Mouse (Mus musculus): ENCODE results near the gene Trarg1. TPM values are rescaled to one million over a fixed set of nuclear protein-coding genes. Genes with fewer than 3 reads are reported as not detected.

The Trarg1 gene
- polyA plus RNA-seq, 1 experiment = not detected

DNA sequence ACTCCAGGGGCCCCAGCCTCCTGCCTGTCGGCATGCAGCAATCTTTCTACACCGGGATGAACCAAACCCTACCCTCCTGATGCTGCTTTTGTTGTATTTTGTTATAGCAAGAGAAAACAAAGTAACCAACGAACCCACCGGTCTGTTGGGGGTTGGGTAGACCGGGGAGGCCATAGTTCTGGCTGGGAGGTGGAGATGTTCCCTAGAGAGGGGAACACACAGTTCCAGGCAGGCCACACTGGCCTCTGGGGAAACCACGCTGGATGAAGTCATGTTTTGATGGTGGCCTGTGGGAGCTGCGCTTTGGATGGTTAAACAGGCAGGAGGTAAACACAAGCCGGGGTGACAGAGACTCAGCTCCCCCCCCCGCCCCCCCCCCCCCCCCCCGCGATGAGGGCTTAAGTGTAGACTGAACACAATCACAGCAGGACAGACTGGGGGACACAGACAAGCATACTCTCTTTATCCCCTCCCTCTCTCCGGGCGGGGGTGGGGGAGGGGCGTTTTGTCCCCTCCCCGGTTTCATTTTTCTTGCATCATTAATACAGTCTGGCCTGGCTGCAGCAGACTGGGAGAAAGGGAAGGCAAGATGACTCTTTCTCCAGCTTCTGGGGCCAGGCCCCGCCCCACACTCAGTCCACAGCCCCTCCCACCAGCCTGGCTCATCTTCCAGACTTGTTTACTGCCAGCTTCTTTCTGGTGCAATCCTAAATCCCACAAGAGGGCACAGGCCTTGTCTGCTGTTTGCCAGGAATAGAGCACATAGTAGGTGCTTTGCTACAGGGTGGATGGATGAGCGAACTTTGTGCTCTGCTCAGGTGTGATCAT is 30.2 kb downstream of the Trarg1 start:
- H3K36me3 ChIP-seq (ENCODE audit: control insufficient read depth, insufficient read depth, low read length, poor library complexity, severe bottlenecking) = no peaks in the 10 kb centered on the region
- peaks cover 2% of the 10 kb centered on the region for H3K4me1 ChIP-seq (ENCODE audit: control insufficient read depth, insufficient read depth, low read length)
- H3K9ac ChIP-seq (ENCODE audit: low read depth, poor library complexity, severe bottlenecking) = no peak overlapping the region
- no peak overlapping the region for H3K27ac ChIP-seq (ENCODE audit: insufficient read depth, low read length)
- H3K27me3 ChIP-seq (ENCODE audit: control insufficient read depth, insufficient read depth, low read length, poor library complexity, severe bottlenecking) = no peaks in the 10 kb centered on the region
- H3K9me3 ChIP-seq (replicated peaks; ENCODE audit: control insufficient read depth, insufficient read depth, low read length, poor library complexity, severe bottlenecking) = no peaks in the 10 kb centered on the region
- TF ChIP-seq CTCF (IDR thresholded peaks at IDR 0.05; ENCODE audit: low read depth, low read length) (no peak), EP300 (IDR thresholded peaks at IDR 0.05; ENCODE audit: insufficient read depth, low read depth, low read length) (no peak), POLR2A (IDR thresholded peaks at IDR 0.05; ENCODE audit: insufficient read depth, low read length) (no peak)
- H3K4me3 ChIP-seq (ENCODE audit: low read depth, low read length) = no peak overlapping the region

DNA sequence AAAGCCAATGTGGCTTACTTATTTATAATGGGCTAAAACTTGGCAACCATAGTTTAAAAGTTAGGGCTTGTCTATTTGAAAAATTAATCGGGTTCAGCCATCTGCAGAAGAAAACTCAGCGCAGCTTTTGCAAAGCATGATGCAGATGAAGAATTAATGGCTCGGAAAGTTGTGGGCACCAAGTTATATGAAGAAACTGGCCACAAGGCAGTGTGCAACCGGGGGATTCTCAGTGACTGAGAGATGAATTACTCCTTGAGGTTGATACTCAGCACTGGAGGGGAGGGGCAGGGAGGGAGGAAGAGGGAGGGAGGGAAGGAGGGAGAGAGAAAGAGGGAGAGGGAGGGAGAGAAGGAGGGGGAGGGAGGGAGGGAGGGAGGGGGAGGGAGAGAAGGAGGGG is 37.4 kb downstream of the Trarg1 start:
- H3K27me3 ChIP-seq (ENCODE audit: control insufficient read depth, insufficient read depth, low read length, poor library complexity, severe bottlenecking) = no peaks in the 10 kb centered on the region
- no peaks in the 10 kb centered on the region for H3K9me3 ChIP-seq (replicated peaks; ENCODE audit: control insufficient read depth, insufficient read depth, low read length, poor library complexity, severe bottlenecking)
- H3K9ac ChIP-seq (ENCODE audit: low read depth, poor library complexity, severe bottlenecking) = no peak overlapping the region
- no peaks in the 10 kb centered on the region for H3K4me1 ChIP-seq (ENCODE audit: control insufficient read depth, insufficient read depth, low read length)
- H3K27ac ChIP-seq (ENCODE audit: insufficient read depth, low read length) = no peak overlapping the region
- H3K4me3 ChIP-seq (ENCODE audit: low read depth, low read length) = no peak overlapping the region
- H3K36me3 ChIP-seq (ENCODE audit: control insufficient read depth, insufficient read depth, low read length, poor library complexity, severe bottlenecking) = no peaks in the 10 kb centered on the region
- no peak for TF ChIP-seq CTCF (IDR thresholded peaks at IDR 0.05; ENCODE audit: low read depth, low read length)
- TF ChIP-seq POLR2A (IDR thresholded peaks at IDR 0.05; ENCODE audit: insufficient read depth, low read length) = no peak
- no peak for TF ChIP-seq EP300 (IDR thresholded peaks at IDR 0.05; ENCODE audit: insufficient read depth, low read depth, low read length)

DNA sequence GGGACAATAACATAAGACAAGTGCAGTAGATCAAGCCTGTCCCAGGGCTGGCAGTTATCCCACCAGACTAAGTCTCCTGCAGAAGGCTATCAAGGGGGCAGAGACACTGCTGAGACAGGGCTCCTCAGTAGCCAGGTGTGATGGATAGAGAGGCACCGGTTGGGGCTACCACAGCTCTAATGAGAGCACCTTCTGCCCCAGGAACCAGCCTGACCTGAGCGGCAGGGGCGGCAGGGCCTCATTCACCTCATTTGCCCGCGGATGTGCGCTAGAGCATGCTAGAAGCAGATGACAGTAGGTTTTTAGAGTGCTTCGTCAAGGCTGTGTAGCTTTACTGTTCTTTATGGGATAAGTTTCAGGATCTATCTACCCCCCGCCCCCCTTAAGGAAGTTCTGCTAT is 44.3 kb downstream of the Trarg1 start:
- TF ChIP-seq POLR2A (IDR thresholded peaks at IDR 0.05; ENCODE audit: insufficient read depth, low read length) = no peak
- TF ChIP-seq CTCF (IDR thresholded peaks at IDR 0.05; ENCODE audit: low read depth, low read length) = no peak
- no peak for TF ChIP-seq EP300 (IDR thresholded peaks at IDR 0.05; ENCODE audit: insufficient read depth, low read depth, low read length)
- H3K27ac ChIP-seq (ENCODE audit: insufficient read depth, low read length) = no peak overlapping the region

DNA sequence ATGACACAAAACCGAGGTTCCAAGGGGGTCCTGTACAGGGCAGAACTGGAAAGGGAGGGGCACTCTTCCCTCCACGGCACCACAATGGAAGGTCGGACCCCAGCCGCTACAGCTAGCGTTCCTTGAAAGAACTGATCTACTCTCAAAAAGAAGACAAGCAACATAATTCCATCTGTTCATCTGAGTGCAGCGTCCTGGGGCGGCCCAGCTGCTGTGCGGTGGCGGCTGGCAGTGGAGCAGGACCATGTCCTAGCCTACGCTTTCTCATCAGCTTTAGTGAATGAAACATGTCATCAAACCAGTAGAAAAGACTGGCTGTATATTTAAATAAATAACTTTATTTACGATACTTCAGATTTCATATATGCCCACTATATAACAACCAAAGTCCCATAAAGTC is 48.5 kb downstream of the Trarg1 start:
- H3K4me1 ChIP-seq (ENCODE audit: control insufficient read depth, insufficient read depth, low read length) = no peaks in the 10 kb centered on the region
- no peaks in the 10 kb centered on the region for H3K9me3 ChIP-seq (replicated peaks; ENCODE audit: control insufficient read depth, insufficient read depth, low read length, poor library complexity, severe bottlenecking)
- no peak overlapping the region for H3K4me3 ChIP-seq (ENCODE audit: low read depth, low read length)
- TF ChIP-seq POLR2A (IDR thresholded peaks at IDR 0.05; ENCODE audit: insufficient read depth, low read length) (no peak), EP300 (IDR thresholded peaks at IDR 0.05; ENCODE audit: insufficient read depth, low read depth, low read length) (no peak)
- no peak overlapping the region for H3K9ac ChIP-seq (ENCODE audit: low read depth, poor library complexity, severe bottlenecking)
- peaks cover 8% of the 10 kb centered on the region for H3K36me3 ChIP-seq (ENCODE audit: control insufficient read depth, insufficient read depth, low read length, poor library complexity, severe bottlenecking)
- H3K27ac ChIP-seq (ENCODE audit: insufficient read depth, low read length) = no peak overlapping the region
- no peaks in the 10 kb centered on the region for H3K27me3 ChIP-seq (ENCODE audit: control insufficient read depth, insufficient read depth, low read length, poor library complexity, severe bottlenecking)

More for the DNA sequence above, 44.3 kb downstream of the Trarg1 start:
- Histone ChIP-seq H3K9me3 (replicated peaks; ENCODE audit: control insufficient read depth, insufficient read depth, low read length, poor library complexity, severe bottlenecking) (no peaks in the 10 kb centered on the region), H3K4me3 (ENCODE audit: low read depth, low read length) (no peak overlapping the region), H3K36me3 (ENCODE audit: control insufficient read depth, insufficient read depth, low read length, poor library complexity, severe bottlenecking) (no peaks in the 10 kb centered on the region), H3K9ac (ENCODE audit: low read depth, poor library complexity, severe bottlenecking) (no peak overlapping the region), H3K27me3 (ENCODE audit: control insufficient read depth, insufficient read depth, low read length, poor library complexity, severe bottlenecking) (no peaks in the 10 kb centered on the region), H3K4me1 (ENCODE audit: control insufficient read depth, insufficient read depth, low read length) (no peaks in the 10 kb centered on the region)

DNA sequence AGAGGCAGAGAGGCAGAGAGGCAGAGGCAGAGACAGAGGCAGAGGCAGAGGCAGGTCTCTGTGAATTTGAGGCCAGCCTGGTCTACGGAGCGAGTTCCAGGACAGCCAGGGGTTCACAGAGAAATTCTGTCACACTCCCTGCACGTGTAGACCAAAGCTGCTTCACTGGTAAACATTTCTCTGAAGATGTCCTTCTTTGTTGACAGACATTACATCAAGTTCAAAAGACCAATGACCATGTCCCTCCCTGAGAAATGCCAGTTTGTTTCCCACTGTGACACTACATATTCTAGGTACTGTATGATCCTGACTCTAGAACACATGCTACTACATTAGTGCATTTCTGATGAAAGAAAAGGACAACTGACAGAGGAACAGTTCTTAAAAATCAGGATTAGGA is 51.0 kb downstream of the Trarg1 start:
- peaks cover 11% of the 10 kb centered on the region for H3K36me3 ChIP-seq (ENCODE audit: control insufficient read depth, insufficient read depth, low read length, poor library complexity, severe bottlenecking)
- no peak overlapping the region for H3K4me3 ChIP-seq (ENCODE audit: low read depth, low read length)
- H3K9me3 ChIP-seq (replicated peaks; ENCODE audit: control insufficient read depth, insufficient read depth, low read length, poor library complexity, severe bottlenecking) = no peaks in the 10 kb centered on the region
- H3K9ac ChIP-seq (ENCODE audit: low read depth, poor library complexity, severe bottlenecking) = no peak overlapping the region
- H3K27me3 ChIP-seq (ENCODE audit: control insufficient read depth, insufficient read depth, low read length, poor library complexity, severe bottlenecking) = no peaks in the 10 kb centered on the region
- TF ChIP-seq CTCF (IDR thresholded peaks at IDR 0.05; ENCODE audit: low read depth, low read length) (no peak), POLR2A (IDR thresholded peaks at IDR 0.05; ENCODE audit: insufficient read depth, low read length) (no peak), EP300 (IDR thresholded peaks at IDR 0.05; ENCODE audit: insufficient read depth, low read depth, low read length) (no peak)
- H3K4me1 ChIP-seq (ENCODE audit: control insufficient read depth, insufficient read depth, low read length) = no peaks in the 10 kb centered on the region
- no peak overlapping the region for H3K27ac ChIP-seq (ENCODE audit: insufficient read depth, low read length)

DNA sequence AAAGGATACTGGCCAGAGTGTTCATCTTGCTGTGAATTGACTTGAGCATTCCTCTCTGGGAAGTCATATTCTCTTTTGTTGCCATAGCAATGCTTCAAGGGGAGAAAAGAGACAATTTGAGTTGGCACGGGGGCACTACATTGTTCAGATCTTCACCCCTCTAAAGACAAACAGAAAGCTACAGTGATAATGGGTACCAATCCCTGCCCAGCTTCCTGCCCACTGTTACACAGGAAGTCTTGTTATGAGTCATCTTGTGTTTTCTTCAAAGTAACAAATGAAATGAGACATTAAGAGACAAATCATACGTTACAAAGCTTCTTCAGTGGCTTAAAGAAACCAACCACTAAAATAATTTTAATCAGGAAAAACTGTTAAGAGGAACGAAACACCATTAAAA is 55.0 kb downstream of the Trarg1 start:
- H3K27ac ChIP-seq (ENCODE audit: insufficient read depth, low read length) = no peak overlapping the region
- no peak overlapping the region for H3K9ac ChIP-seq (ENCODE audit: low read depth, poor library complexity, severe bottlenecking)
- H3K9me3 ChIP-seq (replicated peaks; ENCODE audit: control insufficient read depth, insufficient read depth, low read length, poor library complexity, severe bottlenecking) = no peaks in the 10 kb centered on the region
- no peaks in the 10 kb centered on the region for H3K27me3 ChIP-seq (ENCODE audit: control insufficient read depth, insufficient read depth, low read length, poor library complexity, severe bottlenecking)
- peaks cover 13% of the 10 kb centered on the region for H3K36me3 ChIP-seq (ENCODE audit: control insufficient read depth, insufficient read depth, low read length, poor library complexity, severe bottlenecking)
- H3K4me3 ChIP-seq (ENCODE audit: low read depth, low read length) = no peak overlapping the region
- no peak for TF ChIP-seq CTCF (IDR thresholded peaks at IDR 0.05; ENCODE audit: low read depth, low read length)
- no peak for TF ChIP-seq POLR2A (IDR thresholded peaks at IDR 0.05; ENCODE audit: insufficient read depth, low read length)
- TF ChIP-seq EP300 (IDR thresholded peaks at IDR 0.05; ENCODE audit: insufficient read depth, low read depth, low read length) = no peak
- no peaks in the 10 kb centered on the region for H3K4me1 ChIP-seq (ENCODE audit: control insufficient read depth, insufficient read depth, low read length)

Measured in ES-Bruce4 (cell line).